Mouse (Mus musculus) MN1 (cell line): ENCODE results near the gene Litaf.
"Not testable (repeated sequence)": the region's sequence is repeated elsewhere in the genome, so short reads cannot be mapped to it uniquely, and the experiment has no call there.

Experiments used
- DNase-seq: peaks from one replicate; pipeline ENCODE4 v3.0.0-alpha.2; 2016; ENCODE audit warnings: low spot score

The Litaf gene

DNA sequence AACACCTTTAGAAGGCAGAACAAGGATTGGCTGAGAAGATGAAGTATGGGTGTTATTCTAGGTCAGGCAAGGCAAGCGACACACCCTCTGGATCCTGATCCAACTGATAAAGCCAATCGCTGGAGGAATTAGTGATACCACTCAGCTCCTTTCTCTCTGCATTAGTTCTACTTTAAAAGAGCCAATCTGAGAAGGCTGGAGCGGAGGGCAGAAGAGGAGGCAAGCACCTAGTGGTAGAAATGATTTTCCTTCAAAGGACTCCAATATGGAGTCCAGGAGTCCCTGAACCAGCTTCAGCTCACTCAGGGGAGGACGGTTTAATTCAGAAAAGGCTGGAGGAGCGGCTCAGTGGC lies 74.2 kb downstream of the Litaf start:
- peak; percentile 33 for DNase-seq

DNA sequence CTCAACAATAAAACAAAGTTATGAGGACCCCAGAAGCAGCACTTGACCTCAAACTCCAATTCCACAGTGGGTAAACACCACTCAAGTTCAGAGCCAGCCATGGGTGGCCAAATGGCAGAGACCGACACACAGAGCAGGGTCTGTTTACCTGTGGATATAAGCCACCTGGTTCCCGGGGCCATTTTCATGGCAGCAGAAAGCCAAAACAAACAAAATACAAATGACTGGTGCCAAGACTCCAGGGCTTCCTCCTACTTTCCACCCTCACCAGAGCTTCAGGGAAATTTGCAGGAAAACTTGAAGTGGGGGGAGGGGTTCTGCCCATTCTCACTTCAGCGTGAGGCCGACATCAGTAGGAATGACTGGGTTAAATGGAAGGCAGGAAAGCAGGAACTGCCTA lies 75.2 kb downstream of the Litaf start:
- DNase-seq, result no peak

DNA sequence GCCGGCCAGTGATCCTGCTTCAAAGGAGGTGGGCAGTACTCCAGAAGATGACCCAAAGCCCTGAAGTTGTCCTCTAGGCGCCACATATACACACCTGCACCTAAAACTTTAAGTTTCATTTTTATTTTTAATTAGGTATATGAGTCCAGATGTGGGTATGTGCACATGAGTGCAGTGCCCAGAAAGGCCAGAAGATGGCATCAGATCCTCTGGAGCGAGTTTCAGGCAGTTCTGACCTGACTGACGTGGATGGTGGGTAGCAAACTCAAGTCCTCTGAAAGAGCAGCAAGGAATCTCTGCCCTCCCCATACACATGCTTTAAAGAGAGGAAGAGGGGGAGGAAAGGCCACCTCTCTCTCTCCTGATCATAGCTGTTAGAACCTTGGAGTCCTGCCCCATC lies 76.1 kb downstream of the Litaf start:
- no peak for DNase-seq

DNA sequence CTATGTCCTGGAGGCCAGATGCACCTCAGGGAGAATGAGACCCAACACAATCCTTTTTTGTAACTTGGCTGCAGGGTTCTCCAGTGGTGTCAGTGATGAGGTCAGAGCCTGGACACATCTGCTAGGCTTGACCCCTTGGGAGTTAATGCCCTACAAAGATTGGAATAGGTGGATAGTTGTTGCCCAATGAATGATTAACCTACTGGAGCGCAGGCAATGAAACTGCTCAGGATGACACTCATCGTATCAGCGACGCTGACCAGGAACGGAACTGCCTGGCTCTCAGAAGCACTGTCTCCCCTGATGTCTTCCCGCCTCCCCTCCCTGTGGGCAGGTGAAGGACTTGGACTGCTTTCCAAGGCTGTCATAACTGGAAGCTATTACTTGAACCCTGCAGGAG lies 76.6 kb downstream of the Litaf start:
- no peak for DNase-seq

DNA sequence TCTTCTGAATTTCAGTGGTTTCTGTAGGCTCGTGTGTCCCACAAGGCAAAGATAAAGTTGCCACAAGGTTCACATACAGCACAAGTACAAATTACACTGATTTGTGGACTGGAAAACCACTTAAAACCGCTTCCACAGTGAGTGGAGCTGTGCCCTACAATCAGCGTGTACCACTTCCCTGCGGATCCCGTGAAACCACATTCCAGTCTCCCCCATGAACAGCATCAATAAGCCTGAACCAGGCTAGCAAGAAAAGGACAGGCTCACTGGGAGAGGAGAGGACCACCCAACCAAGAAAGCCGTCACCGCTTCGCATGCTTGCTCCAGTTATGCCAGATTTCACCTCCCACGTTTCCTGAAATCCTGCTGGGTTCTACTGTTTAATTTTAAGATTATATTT lies 77.7 kb downstream of the Litaf start:
- DNase-seq, result no peak

DNA sequence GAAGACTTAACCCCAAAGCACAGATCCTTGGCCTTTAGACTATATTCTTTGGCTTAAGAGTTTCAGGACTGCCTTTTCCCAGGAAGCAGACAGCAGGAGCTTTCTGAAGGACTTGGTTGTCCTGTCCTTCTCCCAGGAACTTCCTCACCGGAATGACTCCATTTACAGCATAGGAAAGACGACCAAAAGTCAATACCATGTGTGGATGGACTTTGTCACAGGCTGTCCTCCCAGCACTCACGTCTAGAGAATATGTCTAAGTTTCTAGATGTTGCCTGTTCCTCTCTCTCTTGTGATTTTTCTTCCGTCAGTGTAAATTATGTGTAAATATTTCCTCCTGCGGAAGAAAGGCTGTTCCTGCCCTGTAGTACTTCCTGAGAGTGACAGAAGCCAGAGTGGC lies 81.4 kb downstream of the Litaf start:
- no peak for DNase-seq

DNA sequence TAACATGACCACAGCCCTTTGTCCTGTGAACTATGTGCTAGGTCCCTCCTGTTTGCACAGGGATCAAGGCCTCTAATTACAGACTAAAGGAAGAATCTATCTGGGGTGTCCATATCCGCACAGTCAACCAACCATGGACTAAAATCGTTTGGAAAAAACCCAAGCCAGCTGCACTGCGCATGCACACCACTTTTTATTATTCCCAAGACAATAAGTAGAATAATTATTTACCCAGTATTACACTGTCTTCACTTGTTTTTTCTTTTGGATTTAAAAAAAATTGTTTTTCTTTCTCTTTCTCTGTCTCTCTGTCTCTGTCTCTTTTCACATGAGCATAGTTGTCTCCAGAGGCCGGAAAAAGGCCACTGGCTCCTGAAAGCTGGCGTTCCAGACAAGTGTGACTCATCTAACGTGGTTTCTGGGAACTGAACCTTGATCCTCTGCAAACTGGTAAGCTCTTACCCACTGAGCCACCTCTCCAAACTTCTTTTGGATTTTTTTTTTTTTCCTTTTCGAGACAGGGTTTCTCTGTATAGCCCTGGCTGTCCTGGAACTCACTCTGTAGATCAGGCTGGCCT lies 84.4 kb downstream of the Litaf start:
- no peak for DNase-seq

DNA sequence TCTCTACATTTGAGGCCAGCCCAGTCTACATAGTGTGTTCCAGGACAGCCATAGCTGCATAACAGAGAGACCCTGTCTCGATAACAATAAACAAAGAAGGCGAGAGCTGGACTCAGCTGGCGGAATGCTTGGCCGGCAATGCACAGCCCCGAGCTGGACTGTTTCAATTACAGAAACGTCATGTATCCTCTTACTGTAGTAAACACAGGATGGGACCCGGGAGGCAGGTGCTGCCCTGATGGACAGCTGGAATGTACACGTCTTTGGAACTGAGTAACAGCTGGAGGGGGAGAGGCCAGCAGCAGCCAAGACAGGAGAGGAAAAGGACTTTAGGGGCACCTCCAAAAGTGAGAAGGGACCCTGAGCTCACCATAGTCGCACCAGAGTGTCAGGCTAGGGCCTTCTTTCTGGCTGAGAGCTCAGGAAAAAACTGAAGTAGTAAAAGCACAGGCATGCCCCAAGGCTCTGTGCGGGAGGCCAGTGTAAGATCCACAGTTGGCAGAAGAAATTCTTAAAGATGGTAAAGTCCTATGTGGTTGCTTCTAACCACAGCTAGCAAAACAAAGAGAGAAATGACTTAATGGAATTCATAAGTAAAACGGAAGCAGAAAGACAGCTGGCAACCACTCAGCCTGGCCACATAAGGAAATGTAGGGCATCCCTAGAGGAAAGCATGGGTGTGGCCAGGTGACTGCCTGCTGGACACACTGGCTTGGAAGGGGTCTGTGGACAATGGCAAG lies 86.7 kb downstream of the Litaf start:
- DNase-seq, result no peak

DNA sequence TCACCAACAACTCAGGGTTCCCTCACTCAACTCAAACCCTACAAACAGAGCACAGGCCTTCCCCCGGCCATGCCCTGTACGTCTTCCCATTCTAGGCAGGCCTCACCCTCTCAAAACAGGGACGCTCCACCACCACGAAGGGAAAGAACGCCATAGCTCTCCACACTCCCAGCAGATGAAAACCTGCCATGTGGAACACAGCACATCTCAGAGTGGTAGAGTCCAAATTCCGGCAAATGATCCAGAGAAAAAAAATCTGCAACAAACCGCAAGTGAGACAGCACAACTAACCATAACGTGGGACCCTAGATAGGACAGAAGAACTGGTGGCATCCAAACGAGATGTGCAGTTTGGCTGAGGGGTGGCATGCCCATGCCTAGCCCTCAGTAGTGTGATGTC lies 88.1 kb downstream of the Litaf start:
- DNase-seq, result no peak

DNA sequence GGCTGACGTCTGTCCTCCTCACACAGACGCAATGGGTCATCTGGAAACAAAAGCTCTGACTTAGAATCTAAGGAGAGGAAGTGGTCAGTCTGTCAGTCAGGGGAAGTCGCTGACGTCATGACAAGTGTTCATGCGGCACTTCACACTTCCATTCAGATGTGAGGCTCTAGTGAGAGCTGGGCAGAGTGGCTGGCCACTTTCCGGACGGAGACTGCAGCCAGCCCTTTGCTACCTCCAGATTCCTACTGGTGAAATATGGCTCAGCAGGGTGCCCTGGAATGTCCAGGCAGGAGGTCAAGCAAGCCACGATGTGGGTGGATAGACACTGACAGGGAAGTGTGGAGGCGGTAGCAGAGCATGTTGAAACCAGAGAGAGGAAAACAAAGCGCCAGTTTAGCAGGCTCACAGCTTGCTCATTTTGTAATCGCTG lies 89.7 kb downstream of the Litaf start:
- DNase-seq, result no peak

DNA sequence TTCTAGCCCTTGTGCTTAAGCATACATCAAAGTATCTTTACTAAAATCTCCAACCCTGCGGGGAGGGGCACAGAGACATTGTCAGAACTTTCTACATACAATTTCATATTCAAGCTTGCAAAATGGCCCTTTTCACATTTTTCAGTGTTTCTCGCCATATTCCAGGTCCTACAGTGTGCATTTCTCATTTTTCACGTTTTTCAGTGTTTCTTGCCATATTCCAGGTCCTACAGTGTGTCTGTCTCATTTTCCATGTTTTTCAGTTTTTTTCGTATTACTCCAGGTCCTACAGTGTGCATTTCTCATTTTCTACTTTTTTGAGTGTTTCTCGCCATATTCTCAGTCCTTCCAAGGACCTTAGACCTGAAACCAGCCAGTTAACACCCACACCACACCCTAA lies 91.0 kb downstream of the Litaf start:
- peak; percentile 15 for DNase-seq

DNA sequence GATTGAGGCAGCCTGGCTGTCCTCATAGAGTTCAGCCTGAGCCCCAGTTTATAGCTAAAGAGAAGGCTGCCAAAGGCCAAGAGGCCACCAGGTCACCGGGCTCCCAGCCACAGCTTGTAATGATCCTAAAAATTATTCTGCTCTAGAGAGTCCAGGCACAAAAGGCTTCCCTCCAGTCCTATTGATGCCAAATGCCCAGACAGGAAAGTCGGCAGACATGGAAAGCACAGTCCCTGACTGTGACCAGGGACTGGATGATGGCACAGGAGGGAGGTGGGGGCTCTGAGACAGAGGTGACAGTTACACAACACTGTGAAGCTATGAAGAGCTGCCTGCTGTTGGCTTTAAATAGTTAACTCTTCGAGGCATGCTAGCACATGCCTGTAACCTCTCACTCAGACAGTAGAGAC lies 91.9 kb downstream of the Litaf start:
- no peak for DNase-seq

DNA sequence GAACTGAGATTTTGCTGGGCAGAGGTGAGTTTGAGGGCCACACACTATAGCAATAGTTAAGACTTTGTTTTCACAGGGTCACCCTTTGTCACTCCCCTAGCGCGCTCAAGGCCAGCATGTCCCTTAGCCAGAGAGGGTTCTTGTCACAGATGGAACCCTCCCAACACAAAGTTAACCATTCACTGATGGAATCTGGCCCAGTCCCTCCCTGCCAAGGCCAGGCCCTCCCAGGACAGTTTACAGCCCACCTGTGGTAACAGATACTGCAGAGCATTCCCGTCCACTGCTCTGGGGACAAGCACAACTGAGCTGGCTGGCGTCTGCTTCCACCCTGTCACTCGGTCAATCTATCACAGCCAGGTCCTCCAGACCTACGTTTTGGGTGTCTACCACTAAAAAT lies 93.7 kb downstream of the Litaf start:
- no peak for DNase-seq

DNA sequence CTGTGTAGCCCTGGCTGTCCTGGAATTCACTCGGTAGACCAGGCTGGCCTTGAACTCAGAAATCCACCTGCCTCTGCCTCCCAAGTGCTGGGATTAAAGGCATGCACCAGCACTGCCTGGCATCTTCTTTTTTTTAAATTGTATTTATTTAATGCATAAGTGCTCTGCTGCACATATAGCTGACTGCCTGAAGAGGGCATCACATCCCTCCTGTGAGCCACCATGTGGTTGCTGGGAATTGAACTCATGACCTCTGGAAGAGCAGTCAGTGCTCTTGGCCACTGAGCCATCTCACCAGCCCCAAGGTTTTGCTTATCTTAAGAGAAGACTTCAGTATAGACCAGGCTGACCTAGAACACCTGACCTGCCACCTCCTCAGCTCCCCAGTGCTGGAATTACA lies 96.0 kb downstream of the Litaf start:
- DNase-seq, result not testable (repeated sequence)

DNA sequence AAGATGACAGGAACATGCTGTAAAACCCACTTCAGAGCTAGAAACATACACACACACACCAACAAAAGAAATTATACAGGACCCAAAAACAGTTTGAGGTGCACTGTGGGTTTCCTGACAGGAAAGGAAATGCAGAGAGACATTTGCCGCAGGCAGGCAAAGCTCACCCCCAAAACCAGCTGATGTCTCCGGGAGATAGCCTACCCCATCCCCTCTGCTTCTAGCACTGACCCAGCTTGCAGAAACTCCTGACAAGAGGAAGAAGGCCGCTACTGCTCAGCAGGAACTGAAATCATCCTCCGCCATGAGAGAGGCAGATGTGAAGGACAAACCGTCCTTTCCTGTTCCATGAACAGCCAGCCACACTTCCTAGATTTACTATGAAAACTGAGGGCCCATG lies 96.6 kb downstream of the Litaf start:
- no peak for DNase-seq

DNA sequence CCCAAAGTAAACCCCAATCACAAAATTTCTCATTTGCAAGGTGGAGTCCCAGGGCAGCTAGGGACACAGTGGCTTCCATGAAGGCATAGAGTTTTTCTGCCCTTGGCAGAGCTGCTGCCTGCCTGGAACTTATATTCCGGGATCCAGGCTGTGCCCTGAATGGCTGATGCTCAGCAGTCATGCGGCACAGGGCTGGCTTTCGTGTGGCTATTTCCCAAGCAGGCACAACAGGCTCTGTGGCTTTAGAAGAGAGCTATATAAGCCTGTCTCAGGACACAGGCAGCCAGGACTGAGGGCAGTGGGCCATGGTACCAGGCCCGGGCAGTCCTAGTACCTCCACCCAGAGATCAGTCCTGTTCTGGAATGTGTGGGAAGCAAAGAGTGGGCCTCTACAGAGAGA lies 97.7 kb downstream of the Litaf start:
- no peak for DNase-seq

DNA sequence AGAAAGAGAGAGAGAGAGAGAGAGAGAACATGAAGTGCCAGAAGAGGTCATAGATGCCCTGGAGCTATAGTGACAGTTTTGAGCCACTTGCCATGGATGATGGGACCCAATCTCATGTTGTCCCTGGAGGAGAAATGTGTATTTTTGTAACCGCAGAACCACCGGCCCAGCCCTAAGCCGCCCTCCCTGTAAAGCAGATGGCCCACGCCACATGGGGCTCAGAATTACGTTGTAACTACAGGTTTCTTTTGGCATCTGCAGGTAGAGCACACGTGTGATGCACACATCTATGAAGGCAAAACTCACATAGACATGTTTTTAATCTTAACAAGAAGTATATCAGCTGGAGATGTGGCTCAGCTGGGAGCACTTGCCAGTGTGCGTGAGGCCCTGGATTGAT lies 98.2 kb downstream of the Litaf start:
- no peak for DNase-seq

DNA sequence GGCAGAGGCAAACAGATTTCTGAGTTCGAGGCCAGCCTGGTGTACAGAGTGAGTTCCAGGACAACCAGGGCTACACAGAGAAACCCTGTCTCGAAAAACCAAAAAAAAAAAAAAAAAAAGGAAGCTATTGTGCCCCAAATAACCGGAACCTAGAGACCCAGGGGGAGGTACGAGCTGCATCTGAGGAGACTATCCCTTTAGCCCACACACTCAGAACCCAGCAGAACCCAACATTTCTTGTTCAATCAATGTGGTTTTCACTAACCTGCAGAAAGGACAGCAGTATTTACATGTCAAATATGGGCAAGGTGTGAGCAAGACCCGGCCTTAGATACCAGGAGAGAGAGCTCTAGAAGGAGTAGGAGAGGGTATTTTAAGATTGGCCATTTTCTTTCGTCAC lies 98.9 kb downstream of the Litaf start:
- no peak for DNase-seq

DNA sequence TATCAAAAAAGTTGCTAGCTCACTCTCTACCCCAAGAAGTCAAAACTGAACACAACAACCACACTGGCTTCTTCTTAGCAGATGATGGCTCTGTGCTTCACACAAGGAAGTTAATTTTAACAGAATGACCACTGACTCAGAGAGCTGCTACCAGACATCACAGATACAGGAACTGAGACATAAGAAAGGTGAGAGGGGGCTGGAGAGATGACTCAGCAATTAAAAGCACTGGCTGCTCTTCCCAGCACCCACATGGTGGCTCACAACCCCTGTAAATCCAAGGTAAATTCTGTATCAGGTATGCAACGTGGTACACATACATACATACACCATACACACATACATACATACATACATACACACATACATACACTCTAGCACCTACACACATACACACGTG lies 100.9 kb downstream of the Litaf start:
- DNase-seq, result no peak

DNA sequence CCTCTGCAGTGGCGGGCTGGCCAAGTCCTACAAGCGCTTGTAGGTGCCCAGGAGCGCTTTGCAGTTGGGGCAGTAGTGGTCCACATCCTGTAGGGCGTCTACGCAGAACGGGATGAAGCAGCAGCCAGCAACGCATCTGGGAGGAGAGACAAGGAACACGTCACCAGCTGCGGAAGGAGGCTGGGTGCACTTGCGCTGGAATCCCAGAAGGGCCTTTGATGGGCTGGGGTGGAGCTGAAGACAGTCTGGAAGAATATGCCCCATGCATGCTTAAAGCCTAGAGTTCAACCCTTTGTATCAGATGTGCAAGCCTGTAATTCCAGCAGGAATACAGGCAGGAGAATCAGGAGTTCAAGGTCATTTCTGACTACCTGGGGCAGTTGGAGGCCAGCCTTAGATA lies 105.0 kb downstream of the Litaf start:
- DNase-seq, result no peak

DNA sequence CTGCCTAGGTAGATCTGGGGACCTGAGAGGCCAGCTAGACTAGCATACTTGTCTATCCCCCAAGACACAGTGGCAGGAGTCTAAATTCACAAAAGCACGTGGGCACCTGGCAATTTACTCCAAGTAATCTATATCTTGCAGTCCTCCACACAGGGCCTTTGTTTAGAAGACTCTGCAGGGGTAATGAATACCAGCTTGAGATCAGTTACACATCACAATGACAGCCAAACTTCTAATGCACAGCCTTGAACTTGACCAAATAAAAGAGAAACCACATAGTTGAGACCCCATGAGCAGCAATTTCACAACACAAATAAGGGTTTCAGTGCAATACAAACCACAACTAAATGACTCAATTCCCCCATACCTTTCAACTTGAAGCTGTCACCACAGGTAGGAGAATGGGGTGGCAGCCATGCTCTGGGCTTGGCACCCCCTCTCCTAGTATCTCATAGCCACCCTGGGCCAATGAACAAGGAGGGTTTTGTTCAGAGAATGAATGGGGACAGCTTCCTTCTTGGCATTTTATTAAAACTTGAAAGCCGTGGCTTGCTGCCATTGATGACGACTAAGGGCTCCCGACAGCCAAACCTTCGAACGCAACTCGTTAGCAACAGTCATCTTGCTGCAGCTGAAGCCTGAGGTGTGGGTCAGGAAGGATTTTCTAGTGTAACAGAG lies 107.1 kb downstream of the Litaf start:
- DNase-seq, result no peak

DNA sequence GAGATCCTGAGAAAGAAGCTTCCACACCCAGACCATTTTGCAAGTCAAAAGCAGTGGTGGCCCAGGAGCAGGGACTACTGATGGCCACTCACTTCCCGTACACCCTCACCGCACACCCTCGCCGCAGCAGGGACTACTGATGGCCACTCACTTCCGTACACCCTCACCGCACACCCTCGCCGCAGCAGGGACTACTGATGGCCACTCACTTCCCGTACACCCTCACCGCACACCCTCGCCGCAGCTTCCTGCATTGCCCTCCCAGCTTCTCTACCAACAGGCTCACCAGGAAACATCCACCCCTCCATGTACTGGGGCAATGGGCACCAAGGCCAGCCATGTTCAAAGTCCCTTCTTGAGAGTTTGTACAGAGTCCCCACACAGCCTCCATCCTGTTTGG lies 107.7 kb downstream of the Litaf start:
- DNase-seq, result not testable (repeated sequence)

DNA sequence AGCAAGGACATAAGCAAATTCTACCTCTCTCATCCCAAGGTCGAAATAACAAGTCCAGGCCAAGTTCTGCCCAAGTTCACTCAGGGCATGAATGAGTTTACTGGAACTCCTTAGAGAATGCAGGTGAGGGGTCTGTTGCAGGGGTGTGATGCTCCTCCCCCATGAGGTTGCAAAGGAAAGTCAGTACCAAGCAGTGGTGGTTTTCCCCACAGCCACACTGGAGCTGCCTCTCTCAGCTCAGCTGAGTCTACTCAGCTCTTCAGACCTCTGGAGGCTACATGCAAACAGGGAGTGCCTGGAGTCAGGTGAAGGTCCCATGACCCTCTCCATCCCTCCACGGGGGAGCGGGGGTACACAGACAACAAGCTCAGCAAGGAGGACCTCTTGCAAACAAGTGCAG lies 108.2 kb downstream of the Litaf start:
- DNase-seq, result no peak
